Mouse (Mus musculus) G1E-ER4 (cell line): ENCODE measurements around the gene Efemp1. TPM values are rescaled to one million over a fixed set of nuclear protein-coding genes. Genes with fewer than 3 reads are reported as not detected.

Experiments used
- GATA1 ChIP-seq: IDR thresholded peaks from one replicate; pipeline ENCODE4 v1.8.0; 2012; ENCODE audit warnings: low read length, inconsistent platforms
- polyA plus RNA-seq: library from polyadenylated mRNA; stranded (reverse); fragments of >175 nt; gene quantifications from 2 replicates; pipeline ENCODE4 v1.2.3, GENCODE M21; 2012

Efemp1 gene
- polyA plus RNA-seq, result not detected in 2 replicates

GRCm38 (mm10) chr11:28853102-28853800 is at the start of gene Efemp1:
TSS of gene Efemp1 (plus strand) at chr11:28853204.
- TF ChIP-seq GATA1, result no peak

GRCm38 (mm10) chr11:28808685-28809084 is 44.3 kb upstream of the Efemp1 start:
- TF ChIP-seq GATA1, result no peak

GRCm38 (mm10) chr11:28811874-28812273 is 41.1 kb upstream of the Efemp1 start:
- no peak for TF ChIP-seq GATA1

GRCm38 (mm10) chr11:28812564-28812963 is 40.4 kb upstream of the Efemp1 start:
- TF ChIP-seq GATA1, result no peak

GRCm38 (mm10) chr11:28817405-28817804 is 35.6 kb upstream of the Efemp1 start:
- no peak for TF ChIP-seq GATA1

- no peak for TF ChIP-seq GATA1
Observed at GRCm38 (mm10) chr11:28826950-28827349, 26.1 kb upstream of the Efemp1 start.

GRCm38 (mm10) chr11:28833809-28834208 is 19.2 kb upstream of the Efemp1 start:
- TF ChIP-seq GATA1, result no peak

GRCm38 (mm10) chr11:28835141-28835540 is 17.9 kb upstream of the Efemp1 start:
- no peak for TF ChIP-seq GATA1

- no peak for TF ChIP-seq GATA1
Observed at GRCm38 (mm10) chr11:28849841-28850240, 3.2 kb upstream of the Efemp1 start.

GRCm38 (mm10) chr11:28851645-28852044 is 1.4 kb upstream of the Efemp1 start:
- no peak for TF ChIP-seq GATA1

GRCm38 (mm10) chr11:28852361-28852919 is 564 bp upstream of the Efemp1 start:
- TF ChIP-seq GATA1, result no peak

GRCm38 (mm10) chr11:28859125-28859524 is 6.1 kb downstream of the Efemp1 start:
- no peak for TF ChIP-seq GATA1

GRCm38 (mm10) chr11:28869129-28869528 is 16.1 kb downstream of the Efemp1 start:
- no peak for TF ChIP-seq GATA1

- TF ChIP-seq GATA1, result no peak
Observed at GRCm38 (mm10) chr11:28881381-28881976, 28.5 kb downstream of the Efemp1 start.

- TF ChIP-seq GATA1, result no peak
Observed at GRCm38 (mm10) chr11:28883106-28883505, 30.1 kb downstream of the Efemp1 start.

- TF ChIP-seq GATA1, result no peak
Observed at GRCm38 (mm10) chr11:28889538-28889937, 36.5 kb downstream of the Efemp1 start.

- no peak for TF ChIP-seq GATA1
Observed at GRCm38 (mm10) chr11:28891515-28891914, 38.5 kb downstream of the Efemp1 start.
